Mouse (Mus musculus) CH12.LX (cell line): ENCODE results near the gene Dlg2. TPM values are rescaled to one million over a fixed set of nuclear protein-coding genes. Genes with fewer than 3 reads are reported as not detected.

ENCODE experiments used
- DNase-seq: peaks from one replicate; pipeline ENCODE4 v3.0.0-alpha.2; 2013; ENCODE audit errors: extremely low read depth
- H3K27ac ChIP-seq: 2 replicates; pipeline ENCODE4 v1.5.1; 2012; ENCODE audit warnings: low read depth, mild to moderate bottlenecking, control low read depth, moderate library complexity; ENCODE audit not compliant: insufficient read depth
- H3K27me3 ChIP-seq: replicated peaks from 2 replicates; pipeline ENCODE3; 2012; ENCODE audit warnings: inconsistent platforms
- H3K36me3 ChIP-seq, 2 experiments: replicated peaks in 1 of 2; 2 replicates each; pipeline versions ENCODE3 to v1.6.1; 2012; ENCODE audit warnings: inconsistent platforms in 1 of 2, low read length in 1 of 2, mild to moderate bottlenecking in 1 of 2, mixed read lengths in 1 of 2, moderate library complexity in 1 of 2; ENCODE audit not compliant: control insufficient read depth in 1 of 2, insufficient read depth in 1 of 2
- H3K4me1 ChIP-seq, 2 experiments: 2 replicates each; pipeline ENCODE4 v1.6.1; 2012; ENCODE audit warnings: inconsistent platforms in 1 of 2, moderate library complexity in 1 of 2; ENCODE audit not compliant: insufficient read depth in 2 of 2, control insufficient read depth in 1 of 2
- H3K4me2 ChIP-seq: 2 replicates; pipeline ENCODE4 v1.6.1; 2012; ENCODE audit warnings: low read depth, mild to moderate bottlenecking, control low read depth; ENCODE audit not compliant: poor library complexity, insufficient read depth, severe bottlenecking
- H3K4me3 ChIP-seq, 3 experiments: fragments of 150-350 bp in 1 of 3; sonication (generic) in 1 of 3; replicated peaks in 1 of 3; 2 replicates each; pipeline versions ENCODE3 to v1.5.1; 2011 to 2012; ENCODE audit warnings: low read depth in 2 of 3, low read length in 2 of 3, mild to moderate bottlenecking in 2 of 3, moderate library complexity in 2 of 3, control low read depth in 1 of 3, improper control_type of control experiment in 1 of 3, inconsistent platforms in 1 of 3, mixed read lengths in 1 of 3; ENCODE audit not compliant: poor library complexity in 1 of 3
- H3K79me2 ChIP-seq: replicated peaks from 2 replicates; pipeline ENCODE4 v1.6.1; 2012; ENCODE audit warnings: mild to moderate bottlenecking, moderate library complexity; ENCODE audit not compliant: control insufficient read depth, poor library complexity, insufficient read depth, severe bottlenecking; ENCODE audit errors: extremely low read depth
- H3K9ac ChIP-seq: 2 replicates; pipeline ENCODE4 v1.6.1; 2012; ENCODE audit warnings: low read depth, mild to moderate bottlenecking, control low read depth, moderate library complexity; ENCODE audit not compliant: insufficient read depth
- H3K9me3 ChIP-seq: replicated peaks from 2 replicates; pipeline ENCODE3; 2012; ENCODE audit warnings: low read length, inconsistent platforms, mixed read lengths
- BHLHE40 ChIP-seq: IDR thresholded peaks from 2 replicates; pipeline ENCODE4 v1.6.1; 2011; ENCODE audit warnings: mild to moderate bottlenecking, low read depth, low read length, improper control_type of control experiment
- CHD1 ChIP-seq: IDR thresholded peaks from 2 replicates; pipeline ENCODE4 v1.6.1; 2012; ENCODE audit warnings: low read depth, low read length, improper control_type of control experiment, inconsistent platforms
- CHD2 ChIP-seq: IDR thresholded peaks from 2 replicates; pipeline ENCODE4 v1.6.1; 2011; ENCODE audit warnings: low read length, improper control_type of control experiment
- E2F4 ChIP-seq: IDR thresholded peaks from 2 replicates; pipeline ENCODE4 v1.6.1; 2011; ENCODE audit warnings: low read depth, low read length, improper control_type of control experiment; ENCODE audit not compliant: insufficient replicate concordance
- ELF1 ChIP-seq: IDR thresholded peaks from 2 replicates; pipeline ENCODE4 v1.6.1; 2014; ENCODE audit warnings: low read depth, mild to moderate bottlenecking, inconsistent platforms, low read length, improper control_type of control experiment
- EP300 ChIP-seq: IDR thresholded peaks from 2 replicates; pipeline ENCODE4 v1.6.1; 2011; ENCODE audit warnings: low read length, improper control_type of control experiment
- GABPA ChIP-seq: IDR thresholded peaks from 2 replicates; pipeline ENCODE4 v1.6.1; 2012; ENCODE audit warnings: low read depth, low read length, improper control_type of control experiment, inconsistent platforms; ENCODE audit not compliant: insufficient replicate concordance
- MAX ChIP-seq: IDR thresholded peaks from 2 replicates; pipeline ENCODE4 v1.6.1; 2011; ENCODE audit warnings: low read length, improper control_type of control experiment
- MAZ ChIP-seq: IDR thresholded peaks from 2 replicates; pipeline ENCODE4 v1.6.1; 2012; ENCODE audit warnings: low read depth, mild to moderate bottlenecking, inconsistent platforms, low read length, improper control_type of control experiment, moderate library complexity
- MXI1 ChIP-seq: IDR thresholded peaks from 2 replicates; pipeline ENCODE4 v1.6.1; 2011; ENCODE audit warnings: mild to moderate bottlenecking, low read depth, low read length, improper control_type of control experiment
- POLR2A ChIP-seq: IDR thresholded peaks from 2 replicates; pipeline ENCODE4 v1.6.1; 2011; ENCODE audit warnings: low read depth, mild to moderate bottlenecking, improper control_type of control experiment, low read length
- SIN3A ChIP-seq: IDR thresholded peaks from 2 replicates; pipeline ENCODE4 v1.6.1; 2012; ENCODE audit warnings: low read length, improper control_type of control experiment, inconsistent platforms
- TCF12 ChIP-seq: IDR thresholded peaks from 2 replicates; pipeline ENCODE4 v1.6.1; 2014; ENCODE audit warnings: low read depth, mild to moderate bottlenecking, inconsistent platforms, low read length, improper control_type of control experiment
- UBTF ChIP-seq: IDR thresholded peaks from 2 replicates; pipeline ENCODE4 v1.6.1; 2012; ENCODE audit warnings: low read depth, mild to moderate bottlenecking, inconsistent platforms, low read length, improper control_type of control experiment, moderate library complexity
- USF2 ChIP-seq: conservative IDR thresholded peaks from 2 replicates; pipeline ENCODE4 v1.6.1; 2011; ENCODE audit warnings: low read depth, low read length, improper control_type of control experiment
- ZMIZ1 ChIP-seq: IDR thresholded peaks from 2 replicates; pipeline ENCODE4 v1.6.1; 2012; ENCODE audit warnings: low read depth, mild to moderate bottlenecking, inconsistent platforms, low read length, improper control_type of control experiment
- dilution Hi-C: fragments of 300-500 bp; cut with MboI; formaldehyde crosslinking; loops from 2 replicates; pipeline ENCODE4 v1.14.3; 2020; ENCODE audit warnings: low sequenced_read_pairs; ENCODE audit not compliant: extremely low pct_unique_long_range_greater_than_20kb, extremely low pct_ligation_motif_present
- in situ Hi-C: fragments of 300-500 bp; cut with MboI; formaldehyde crosslinking; loops from 3 replicates; pipeline ENCODE4 v1.14.3; 2019; ENCODE audit warnings: low sequenced_read_pairs, low pct_ligation_motif_present, low pct_unique_long_range_greater_than_20kb, mixed read lengths
- polyA plus RNA-seq: library from polyadenylated mRNA; unstranded; fragments of >175 nt; gene quantifications from 2 replicates; pipeline ENCODE4 v1.2.1, GENCODE M21; 2012; ENCODE audit warnings: low read depth; ENCODE audit not compliant: insufficient read length
- total RNA-seq, 2 experiments: library from RNA; depleted of rRNA; stranded (reverse); fragments of 300-350 nt in 1 of 2; fragments of >200 nt in 1 of 2; gene quantifications; 2 replicates each; pipeline ENCODE4 v1.2.3; 2012 to 2014

Gene Dlg2
- total and polyA plus RNA-seq, 3 experiments = 0.36 TPM; not detected in 2

- dilution Hi-C loops = no loop called here
- Histone ChIP-seq H3K27ac (peak overlapping the region; percentile 70), H3K9me3 (no peaks in the 10 kb centered on the region), H3K4me1 (peaks cover 0 to 15% of the 10 kb centered on the region in 2 experiments; a peak in 1 of 4 replicates), H3K4me2 (peak overlapping the region; percentile 94), H3K27me3 (no peaks in the 10 kb centered on the region), H3K9ac (peak overlapping the region; percentile 99), H3K36me3 (peaks cover 3 to 22% of the 10 kb centered on the region in 2 experiments)
- TF ChIP-seq ELF1 (peak; percentile 11; the same call in 1 of the 2 replicates), MAX (no peak), MAZ (no peak), USF2 (no peak), EP300 (no peak), UBTF (peak; percentile 84), E2F4 (no peak), GABPA (no peak), TCF12 (no peak), CHD1 (no peak), CHD2 (no peak), POLR2A (no peak), BHLHE40 (no peak), MXI1 (0 out of 2 replicates have a peak, but pooled peaks have one; percentile 2)
- TF ChIP-seq, all 38 proteins: peak for 3
- Histone ChIP-seq H3K79me2 (peaks cover 33% of the 10 kb centered on the region), H3K4me3 (peak overlapping the region; percentile 77 to 100 (median 94))
- DNase-seq = no peak
- in situ Hi-C loops = loop anchor here (25.0 kb wide), 1 partner anchor 431 kb away; no protein-coding TSS in a partner anchor
Measured at GRCm38 (mm10) chr7:90443101-90444091, 33.1 kb upstream of the Dlg2 start.

DNA sequence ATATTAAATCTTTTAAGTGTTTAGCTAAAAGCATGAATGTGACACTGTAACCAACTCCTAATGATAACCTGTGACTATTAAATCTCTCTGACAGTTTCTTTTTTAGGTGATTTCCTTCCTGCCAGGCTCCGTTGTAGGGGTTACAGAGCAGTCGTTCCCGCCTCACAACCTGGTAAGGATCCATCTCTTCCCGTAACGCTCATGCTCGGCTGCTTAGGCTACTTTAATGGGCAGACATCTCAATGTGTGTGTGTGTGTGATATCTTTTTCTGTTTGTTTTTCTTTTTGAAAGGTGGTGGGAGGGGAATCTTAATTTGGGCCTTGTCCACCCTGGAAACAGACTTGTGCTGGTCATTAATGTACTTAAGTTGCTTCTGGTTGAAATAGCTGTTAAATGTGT is 32.3 kb upstream of the Dlg2 start:
- Histone ChIP-seq H3K9me3 (no peaks in the 10 kb centered on the region), H3K4me2 (peak overlapping the region; percentile 94), H3K79me2 (peaks cover 36% of the 10 kb centered on the region), H3K27me3 (no peaks in the 10 kb centered on the region), H3K4me3 (peak overlapping the region; percentile 77 to 100 (median 94)), H3K27ac (no peak overlapping the region), H3K9ac (peak overlapping the region; percentile 99), H3K4me1 (peaks cover 0 to 21% of the 10 kb centered on the region in 2 experiments; a peak in 2 of 4 replicates), H3K36me3 (peaks cover 5 to 29% of the 10 kb centered on the region in 2 experiments)
- in situ Hi-C loops = loop anchor here (25.0 kb wide), 1 partner anchor 432 kb away; no protein-coding TSS in a partner anchor
- DNase-seq = no peak
- dilution Hi-C loops = no loop called here
- no peak for TF ChIP-seq ZMIZ1
- peak; percentile 79; the same call in 1 of the 2 replicates for TF ChIP-seq SIN3A
